Mouse (Mus musculus) spleen, postnatal 10 days (tissue): ENCODE results near the gene Nkx2-5.
A peak's percentile ranks its signal among the peaks of the same experiment; 100 is the strongest.

Experiments
- DNase-seq, 2 experiments: peaks; one replicate each; pipeline ENCODE4 v3.0.0; 2021 to 2022; ENCODE audit warnings: low spot score in 2 of 2

Gene Nkx2-5

GRCm38 (mm10) chr17:26789460-26790268 lies 55.1 kb downstream of the Nkx2-5 start:
- peak in 1 of 2 experiments; percentile 21 for DNase-seq

- DNase-seq: peak in 1 of 2 experiments; percentile 9
Observed at GRCm38 (mm10) chr17:26788986-26789385, 55.8 kb downstream of the Nkx2-5 start.
